31 mouse cellular contexts compared by ENCODE assay signal in genomic region chr2:146809706-146810256, GRCm38 (mm10). TPM values are rescaled to one million over a fixed set of nuclear protein-coding genes. Genes with fewer than 3 reads are reported as not detected.
A peak's percentile ranks its signal among the peaks of the same experiment; 100 is the strongest.
DNase-seq lines count a peak whose midpoint lies in the region; ATAC-seq lines count a peak whose summit lies in the region.
"Had no signal": no experiment of that assay in that cellular context is flagged by ENCODE, and none has a peak within 500 bp of the region (broad histone marks: within the 10 kb centered on the region; RNA-seq: fewer than 3 reads in every experiment).

No protein-coding gene starts in this region.

- H3K27me3 ChIP-seq in forebrain, embryonic 13.5 days, result 0 out of 2 replicates have a peak, but pooled peaks cover 2% of the 10 kb centered on the region
- H3K27me3 ChIP-seq in forebrain, embryonic 10.5 days (ENCODE audit: poor library complexity, severe bottlenecking), result no peaks in the 10 kb centered on the region
- no peaks in the 10 kb centered on the region for H3K27me3 ChIP-seq in midbrain, embryonic 14.5 days (ENCODE audit: control insufficient read depth, insufficient read depth, low read length)
- H3K27me3 ChIP-seq in midbrain, embryonic 10.5 days (ENCODE audit: low read depth, poor library complexity, severe bottlenecking), result no peaks in the 10 kb centered on the region; the same call in 1 of the 2 replicates
- H3K27me3 ChIP-seq: embryonic facial prominence, embryonic 15.5 days; heart, embryonic 15.5 days; limb, embryonic 13.5 days; lung, embryonic 15.5 days; neural tube, embryonic 12.5 days had no signal

- H3K4me2 ChIP-seq in forebrain, embryonic 13.5 days, result no peak overlapping the region
- H3K4me2 ChIP-seq in midbrain, embryonic 14.5 days (ENCODE audit: low read length), result no peak overlapping the region
- H3K4me2 ChIP-seq: liver, embryonic 11.5 days; midbrain, embryonic 11.5 days had no signal

- H3K9ac ChIP-seq in forebrain, embryonic 13.5 days, result no peak overlapping the region
- no peak overlapping the region for H3K9ac ChIP-seq in midbrain, embryonic 14.5 days (replicated peaks; ENCODE audit: low read length)
- H3K9ac ChIP-seq: embryonic facial prominence, embryonic 15.5 days; heart, embryonic 15.5 days; limb, embryonic 13.5 days; lung, embryonic 15.5 days; neural tube, embryonic 12.5 days had no signal

- 64% methylated on average over 7 of the region's 7 CpGs for WGBS in forebrain, embryonic 13.5 days
- 89% methylated on average over 7 of the region's 7 CpGs for WGBS in forebrain, embryonic 10.5 days
- 73% methylated on average over 7 of the region's 7 CpGs for WGBS in midbrain, embryonic 14.5 days
- 91% methylated on average over 7 of the region's 7 CpGs for WGBS in midbrain, embryonic 10.5 days

- peak; percentile 65; the same call in 1 of the 2 replicates for ATAC-seq in forebrain, embryonic 13.5 days
- ATAC-seq in midbrain, embryonic 14.5 days (ENCODE audit: low FRiP score, low TSS enrichment), result peak; percentile 34; the same call in 1 of the 2 replicates
- ATAC-seq: intestine, postnatal 0 days had no signal

- no peaks in the 10 kb centered on the region for H3K36me3 ChIP-seq in forebrain, embryonic 13.5 days (ENCODE audit: poor library complexity, severe bottlenecking)
- H3K36me3 ChIP-seq in forebrain, embryonic 10.5 days (replicated peaks), result no peaks in the 10 kb centered on the region
- no peaks in the 10 kb centered on the region for H3K36me3 ChIP-seq in midbrain, embryonic 14.5 days (ENCODE audit: control insufficient read depth, insufficient read depth, low read length)
- H3K36me3 ChIP-seq in midbrain, embryonic 10.5 days, result no peaks in the 10 kb centered on the region
- H3K36me3 ChIP-seq: embryonic facial prominence, embryonic 10.5 days; embryonic facial prominence, embryonic 15.5 days; heart, embryonic 10.5 days; heart, embryonic 15.5 days; limb, embryonic 13.5 days; lung, embryonic 15.5 days; neural tube, embryonic 12.5 days had no signal

- H3K4me1 ChIP-seq in forebrain, embryonic 13.5 days, result peaks cover 15% of the 10 kb centered on the region
- peaks cover 7% of the 10 kb centered on the region for H3K4me1 ChIP-seq in forebrain, embryonic 10.5 days
- 0 out of 2 replicates have a peak, but pooled peaks cover 7% of the 10 kb centered on the region for H3K4me1 ChIP-seq in midbrain, embryonic 14.5 days (ENCODE audit: control insufficient read depth, insufficient read depth, low read length)
- H3K4me1 ChIP-seq in midbrain, embryonic 10.5 days, result peaks cover 18% of the 10 kb centered on the region
- H3K4me1 ChIP-seq: embryonic facial prominence, embryonic 15.5 days; heart, embryonic 10.5 days; heart, embryonic 15.5 days; limb, embryonic 13.5 days; lung, embryonic 15.5 days; neural tube, embryonic 12.5 days had no signal

- no peak for DNase-seq in forebrain, embryonic 10.5 days (ENCODE audit: extremely low spot score, low spot score)
- no peak for DNase-seq in midbrain, embryonic 14.5 days
- DNase-seq in midbrain, embryonic 10.5 days (ENCODE audit: low spot score), result no peak
- DNase-seq in retina, postnatal 1 day, result peak; percentile 82
- no peak for DNase-seq in retina, embryonic 14.5 days (ENCODE audit: low spot score)
- DNase-seq in adrenal gland, postnatal 25 days, result no peak
- DNase-seq in layer of hippocampus, adult 18-20 months (ENCODE audit: low spot score in 2 of 2), result no peak
- DNase-seq: adrenal gland, postnatal 36 days; cerebellum, adult 8-10 months; cerebellum, postnatal 25 days; gastrocnemius, postnatal 25 days; heart, adult 11 months; kidney, adult 9 months; kidney, postnatal 10 days; layer of hippocampus, adult 9-11 months; right cerebral cortex, adult 18-20 months; spleen, adult 18-20 months; thymus, adult 18-20 months; thymus, postnatal 25 days had no signal

- no peak overlapping the region for H3K27ac ChIP-seq in forebrain, embryonic 13.5 days
- no peak overlapping the region for H3K27ac ChIP-seq in forebrain, embryonic 10.5 days
- H3K27ac ChIP-seq in midbrain, embryonic 14.5 days (replicated peaks; ENCODE audit: low read depth, low read length), result no peak overlapping the region
- no peak overlapping the region for H3K27ac ChIP-seq in midbrain, embryonic 10.5 days (replicated peaks)
- H3K27ac ChIP-seq: embryonic facial prominence, embryonic 10.5 days; embryonic facial prominence, embryonic 15.5 days; heart, embryonic 10.5 days; heart, embryonic 15.5 days; lung, embryonic 15.5 days; neural tube, embryonic 12.5 days; stomach, postnatal 0 days had no signal

- H3K9me3 ChIP-seq in forebrain, embryonic 13.5 days (replicated peaks), result no peaks in the 10 kb centered on the region
- no peaks in the 10 kb centered on the region; the same call in 1 of the 2 replicates for H3K9me3 ChIP-seq in forebrain, embryonic 10.5 days
- no peaks in the 10 kb centered on the region for H3K9me3 ChIP-seq in midbrain, embryonic 14.5 days (ENCODE audit: control insufficient read depth, low read length)
- H3K9me3 ChIP-seq in midbrain, embryonic 10.5 days (replicated peaks), result no peaks in the 10 kb centered on the region; the same call in 1 of the 2 replicates
- H3K9me3 ChIP-seq: embryonic facial prominence, embryonic 10.5 days; embryonic facial prominence, embryonic 15.5 days; heart, embryonic 10.5 days; heart, embryonic 15.5 days; limb, embryonic 13.5 days; lung, embryonic 15.5 days; neural tube, embryonic 12.5 days had no signal

- no peak overlapping the region for H3K4me3 ChIP-seq in forebrain, embryonic 13.5 days
- no peak overlapping the region for H3K4me3 ChIP-seq in forebrain, embryonic 10.5 days
- no peak overlapping the region for H3K4me3 ChIP-seq in midbrain, embryonic 14.5 days (replicated peaks; ENCODE audit: low read depth, low read length)
- H3K4me3 ChIP-seq in midbrain, embryonic 10.5 days, result no peak overlapping the region
- H3K4me3 ChIP-seq: embryonic facial prominence, embryonic 10.5 days; heart, embryonic 10.5 days; neural tube, embryonic 12.5 days had no signal

RNA-seq across cellular contexts. Expression of gene Kiz, which starts 45.9 kb away (rescaled TPM):
- polyA plus RNA-seq in forebrain, embryonic 13.5 days (2015; fragmentation: Nextera tagmentation; extraction: Ambion mirVana), result 28.0 and 28.1 TPM in 2 replicates
- 23.9 and 27.5 TPM in 2 replicates for polyA plus RNA-seq in forebrain, embryonic 10.5 days (2016; fragmentation: Nextera tagmentation; extraction: Ambion mirVana)
- polyA plus RNA-seq in midbrain, embryonic 14.5 days (2014; fragmentation: Nextera tagmentation; extraction: Ambion mirVana), result 22.0 and 34.3 TPM in 2 replicates
- 32.2 and 33.7 TPM in 2 replicates for polyA plus RNA-seq in midbrain, embryonic 10.5 days (2016; fragmentation: Nextera tagmentation; extraction: Ambion mirVana)
- total RNA-seq in adrenal gland, postnatal 25 days (2021), result 42.9 and 51.9 TPM in 2 replicates
- total RNA-seq in layer of hippocampus, adult 18-20 months (2021), result 10 to 100 TPM; 24.5 to 25.5 TPM
